Comparison of ENCODE assay signal across 19 mouse cellular contexts in genomic region chr2:169892441-169893038, GRCm38 (mm10).
DNase-seq lines count a peak whose midpoint lies in the region; ATAC-seq lines count a peak whose summit lies in the region.
"Had no signal": no experiment of that assay in that cellular context is flagged by ENCODE, and none has a peak within 500 bp of the region (broad histone marks: within the 10 kb centered on the region; RNA-seq: fewer than 3 reads in every experiment).

No protein-coding gene starts in this region.

- H3K9me3 ChIP-seq in hindbrain, embryonic 12.5 days (replicated peaks), result no peaks in the 10 kb centered on the region
- H3K9me3 ChIP-seq in hindbrain, embryonic 10.5 days, result no peaks in the 10 kb centered on the region
- H3K9me3 ChIP-seq in hindbrain, embryonic 16.5 days (ENCODE audit: control insufficient read depth, low read length), result no peaks in the 10 kb centered on the region
- no peaks in the 10 kb centered on the region for H3K9me3 ChIP-seq in neural tube, embryonic 12.5 days
- H3K9me3 ChIP-seq: heart, embryonic 10.5 days; liver, embryonic 13.5 days; lung, embryonic 15.5 days had no signal

- DNase-seq in hindbrain, embryonic 10.5 days (ENCODE audit: low spot score), result no peak
- peak; percentile 5 for DNase-seq in brain, adult 2 months (ENCODE audit: low read depth, low spot score)
- no peak for DNase-seq in adrenal gland, adult 8-10 months
- no peak for DNase-seq in testis, postnatal 14 days (ENCODE audit: low spot score)
- DNase-seq: adrenal gland, postnatal 36 days; B cell, adult 2 months; cerebellum, adult 9-11 months; gastrocnemius, postnatal 36 days; heart, postnatal 10 days; kidney, postnatal 14 days; liver, embryonic 13.5 days; thymus, postnatal 25 days had no signal

- no peaks in the 10 kb centered on the region for H3K27me3 ChIP-seq in hindbrain, embryonic 12.5 days
- no peaks in the 10 kb centered on the region for H3K27me3 ChIP-seq in hindbrain, embryonic 10.5 days (ENCODE audit: insufficient read depth, poor library complexity, severe bottlenecking)
- no peaks in the 10 kb centered on the region for H3K27me3 ChIP-seq in hindbrain, embryonic 16.5 days (replicated peaks; ENCODE audit: control insufficient read depth, insufficient read depth, low read length)
- no peaks in the 10 kb centered on the region for H3K27me3 ChIP-seq in neural tube, embryonic 12.5 days (replicated peaks)
- H3K27me3 ChIP-seq: liver, embryonic 13.5 days; lung, embryonic 15.5 days had no signal

- H3K4me1 ChIP-seq in hindbrain, embryonic 12.5 days, result peaks cover 11% of the 10 kb centered on the region; the same call in 1 of the 2 replicates
- H3K4me1 ChIP-seq in hindbrain, embryonic 10.5 days (replicated peaks), result peaks cover 9% of the 10 kb centered on the region
- H3K4me1 ChIP-seq in hindbrain, embryonic 16.5 days (ENCODE audit: control insufficient read depth, insufficient read depth, low read depth, low read length), result no peaks in the 10 kb centered on the region; the same call in 1 of the 2 replicates
- H3K4me1 ChIP-seq in neural tube, embryonic 12.5 days, result peaks cover 6% of the 10 kb centered on the region
- H3K4me1 ChIP-seq: liver, embryonic 13.5 days; lung, embryonic 15.5 days had no signal

- peak overlapping the region; percentile 55; the same call in 1 of the 2 replicates for H3K27ac ChIP-seq in hindbrain, embryonic 12.5 days
- H3K27ac ChIP-seq in hindbrain, embryonic 10.5 days, result no peak overlapping the region
- peak overlapping the region; percentile 48; the same call in 1 of the 2 replicates for H3K27ac ChIP-seq in hindbrain, embryonic 16.5 days (ENCODE audit: low read depth, low read length)
- no peak overlapping the region for H3K27ac ChIP-seq in neural tube, embryonic 12.5 days
- H3K27ac ChIP-seq: heart, embryonic 10.5 days; left cerebral cortex, adult 2 months; liver, embryonic 13.5 days; lung, embryonic 15.5 days had no signal

- 34% methylated on average over 14 of the region's 14 CpGs for WGBS in hindbrain, embryonic 12.5 days
- WGBS in hindbrain, embryonic 10.5 days, result 44% methylated on average over 14 of the region's 14 CpGs
- WGBS in hindbrain, embryonic 16.5 days, result 22% methylated on average over 14 of the region's 14 CpGs
- WGBS in neural tube, embryonic 12.5 days, result 16% methylated on average over 14 of the region's 14 CpGs

- H3K36me3 ChIP-seq in hindbrain, embryonic 12.5 days, result no peaks in the 10 kb centered on the region
- no peaks in the 10 kb centered on the region for H3K36me3 ChIP-seq in hindbrain, embryonic 10.5 days
- H3K36me3 ChIP-seq in hindbrain, embryonic 16.5 days (ENCODE audit: control insufficient read depth, insufficient read depth, low read length), result no peaks in the 10 kb centered on the region
- no peaks in the 10 kb centered on the region for H3K36me3 ChIP-seq in neural tube, embryonic 12.5 days
- H3K36me3 ChIP-seq: heart, embryonic 10.5 days; liver, embryonic 13.5 days; lung, embryonic 15.5 days had no signal

- ATAC-seq in hindbrain, embryonic 12.5 days (ENCODE audit: low FRiP score), result no peak
- ATAC-seq in hindbrain, embryonic 16.5 days, result 0 out of 2 replicates have a peak, but pooled peaks have one; percentile 16
- peak; percentile 61; the same call in 1 of the 2 replicates for ATAC-seq in neural tube, embryonic 12.5 days (ENCODE audit: low FRiP score, low read depth)
- ATAC-seq in activated CD4-positive, CD25-positive, alpha-beta regulatory T cell, adult 4 months, result no peak

- H3K4me2 ChIP-seq in hindbrain, embryonic 12.5 days (replicated peaks), result no peak overlapping the region
- peak overlapping the region; percentile 34 for H3K4me2 ChIP-seq in hindbrain, embryonic 16.5 days (ENCODE audit: low read length)
- H3K4me2 ChIP-seq in neural tube, embryonic 12.5 days (replicated peaks), result no peak overlapping the region
- H3K4me2 ChIP-seq: liver, embryonic 13.5 days; lung, embryonic 15.5 days had no signal

- no peak overlapping the region for H3K4me3 ChIP-seq in hindbrain, embryonic 12.5 days
- no peak overlapping the region for H3K4me3 ChIP-seq in hindbrain, embryonic 10.5 days
- H3K4me3 ChIP-seq in hindbrain, embryonic 16.5 days (ENCODE audit: low read length), result no peak overlapping the region
- H3K4me3 ChIP-seq in neural tube, embryonic 12.5 days, result no peak overlapping the region
- H3K4me3 ChIP-seq: heart, embryonic 10.5 days; left cerebral cortex, adult 2 months; liver, embryonic 13.5 days; lung, embryonic 15.5 days had no signal

- H3K9ac ChIP-seq in hindbrain, embryonic 12.5 days, result no peak overlapping the region
- no peak overlapping the region for H3K9ac ChIP-seq in hindbrain, embryonic 16.5 days (ENCODE audit: low read depth, low read length)
- H3K9ac ChIP-seq in neural tube, embryonic 12.5 days, result no peak overlapping the region
- H3K9ac ChIP-seq: liver, embryonic 13.5 days; lung, embryonic 15.5 days had no signal

Comparison
In these comparisons a context has a peak if more than half of its experiments do, and no peak if none do; other contexts are left out.
1. ATAC-seq: peak in hindbrain, embryonic 16.5 days (single experiment) and neural tube, embryonic 12.5 days (single experiment); none in hindbrain, embryonic 12.5 days (single experiment) and activated CD4-positive, CD25-positive, alpha-beta regulatory T cell, adult 4 months (single experiment).
2. H3K27ac ChIP-seq: peak in hindbrain, embryonic 12.5 days (single experiment) and hindbrain, embryonic 16.5 days (single experiment); none in hindbrain, embryonic 10.5 days (single experiment) and neural tube, embryonic 12.5 days (single experiment).